Mouse (Mus musculus) spleen, adult 12 weeks (tissue): ENCODE data around the gene Rassf7.

ENCODE experiments used
- DNase-seq: peaks from one replicate; pipeline ENCODE4 v3.0.0; 2022; ENCODE audit warnings: low spot score

Gene Rassf7

GRCm38 (mm10) chr7:141196619-141197282 is 18.9 kb upstream of the Rassf7 start:
- DNase-seq: no peak

- no peak for DNase-seq
Measured at GRCm38 (mm10) chr7:141198121-141198520, 17.5 kb upstream of the Rassf7 start.

- DNase-seq: no peak
Measured at GRCm38 (mm10) chr7:141204546-141204945, 11.1 kb upstream of the Rassf7 start.

GRCm38 (mm10) chr7:141205504-141205903 is 10.2 kb upstream of the Rassf7 start:
- DNase-seq: no peak

- no peak for DNase-seq
Measured at GRCm38 (mm10) chr7:141206182-141206937, 9.3 kb upstream of the Rassf7 start.

GRCm38 (mm10) chr7:141209526-141209925 is 6.1 kb upstream of the Rassf7 start:
- DNase-seq: peak; percentile 37

GRCm38 (mm10) chr7:141210137-141210536 is 5.5 kb upstream of the Rassf7 start:
- no peak for DNase-seq

GRCm38 (mm10) chr7:141210606-141211131 is 5.0 kb upstream of the Rassf7 start:
- DNase-seq: no peak

- no peak for DNase-seq
Measured at GRCm38 (mm10) chr7:141213133-141213532, 2.5 kb upstream of the Rassf7 start.

- no peak for DNase-seq
Measured at GRCm38 (mm10) chr7:141213605-141214235, 1.9 kb upstream of the Rassf7 start, which contains the start of gene Lmntd2. TSS of gene Lmntd2 (minus strand) at chr7:141214080.

GRCm38 (mm10) chr7:141214310-141214709 is 1.4 kb upstream of the Rassf7 start:
- DNase-seq: no peak

- no peak for DNase-seq
Measured at GRCm38 (mm10) chr7:141215880-141216733, 447 bp downstream of the Rassf7 start.

- no peak for DNase-seq
Measured at GRCm38 (mm10) chr7:141216894-141217293, 1.2 kb downstream of the Rassf7 start.

- no peak for DNase-seq
Measured at GRCm38 (mm10) chr7:141217343-141218013, 1.8 kb downstream of the Rassf7 start.

- DNase-seq: no peak
Measured at GRCm38 (mm10) chr7:141218141-141218540, 2.5 kb downstream of the Rassf7 start.

GRCm38 (mm10) chr7:141218557-141219133 is 3.0 kb downstream of the Rassf7 start:
- DNase-seq: no peak

- DNase-seq: no peak
Measured at GRCm38 (mm10) chr7:141219558-141220099, 4.0 kb downstream of the Rassf7 start.

GRCm38 (mm10) chr7:141220377-141220776 is 4.7 kb downstream of the Rassf7 start:
- no peak for DNase-seq

GRCm38 (mm10) chr7:141221249-141222125 is 5.8 kb downstream of the Rassf7 start:
- peak; percentile 95 for DNase-seq

- DNase-seq: no peak
Measured at GRCm38 (mm10) chr7:141222126-141222467, 6.4 kb downstream of the Rassf7 start.
